Mouse (Mus musculus) right cerebral cortex, postnatal 10 days (tissue): ENCODE measurements around the gene Gbp5.

ENCODE experiments used
- DNase-seq, 2 experiments: peaks; one replicate each; pipeline ENCODE4 v3.0.0; 2021; ENCODE audit warnings: low spot score in 2 of 2

The Gbp5 gene

DNA sequence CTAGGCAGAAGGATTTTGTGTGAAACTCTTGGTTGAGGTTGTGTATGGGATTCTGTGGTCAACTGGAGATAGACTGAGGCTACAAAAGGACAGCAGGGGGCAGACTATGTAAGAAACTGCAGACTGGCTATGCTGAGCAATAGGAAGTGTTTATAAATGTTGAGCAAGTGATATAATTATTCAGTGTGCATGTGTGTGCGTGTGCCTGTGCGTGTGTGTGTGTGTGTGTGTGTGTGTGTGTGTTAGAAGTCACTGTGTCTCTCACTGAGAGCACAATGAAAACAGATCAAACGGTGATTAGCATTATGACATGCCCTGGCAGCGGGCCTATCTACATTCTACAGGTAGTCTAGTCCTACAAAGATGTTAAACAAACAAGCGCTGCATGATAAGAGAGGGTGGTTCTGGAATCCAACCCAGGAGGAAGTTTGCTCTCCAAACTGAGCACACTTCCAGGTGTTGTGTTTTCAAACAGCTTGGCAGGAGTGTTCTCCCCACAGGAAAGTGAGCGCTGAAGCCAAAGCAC is at the start of gene Gbp5:
TSS of gene Gbp5 (plus strand) at position 443 of the 526 bp plus-strand sequence.
- peak; percentile 43 to 50 for DNase-seq

DNA sequence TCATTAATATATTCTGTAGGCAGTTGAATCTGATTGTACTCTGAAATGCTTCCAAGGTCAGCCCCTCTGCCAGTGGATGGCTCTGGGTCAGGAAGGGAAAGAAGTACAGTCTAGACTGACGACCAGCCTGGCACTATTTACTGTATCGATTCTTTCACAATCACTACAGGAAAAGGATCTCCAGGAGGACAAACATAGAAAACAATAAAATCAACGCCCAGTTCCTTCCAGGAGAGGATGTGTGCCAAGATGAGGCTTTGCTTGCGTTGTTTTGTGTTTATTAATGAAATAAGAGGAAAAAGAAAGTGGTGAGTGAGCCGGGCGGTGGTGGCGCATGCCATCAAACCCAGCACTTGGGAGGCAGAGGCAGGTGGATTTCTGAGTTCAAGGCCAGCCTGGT is 39.6 kb upstream of the Gbp5 start:
- DNase-seq: no peak

DNA sequence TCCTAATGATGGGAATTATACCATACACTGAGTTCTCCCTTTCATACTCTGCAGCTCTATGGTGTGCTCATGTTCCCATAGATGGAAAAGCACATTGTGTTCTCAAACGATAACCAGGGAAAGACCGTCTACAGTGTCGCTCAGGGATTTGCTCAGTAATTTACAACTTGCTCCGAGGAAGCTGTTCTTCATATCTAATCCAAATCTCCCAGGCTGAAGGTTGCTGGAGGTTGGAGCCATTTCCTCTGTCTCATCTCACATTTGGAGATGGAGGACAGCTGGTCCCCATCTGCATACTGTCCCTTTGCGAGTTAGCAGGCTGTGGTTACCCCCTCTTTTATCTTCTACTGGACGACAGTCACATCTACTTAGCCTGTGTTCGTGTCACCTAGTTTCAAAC is 34.5 kb upstream of the Gbp5 start:
- no peak for DNase-seq

DNA sequence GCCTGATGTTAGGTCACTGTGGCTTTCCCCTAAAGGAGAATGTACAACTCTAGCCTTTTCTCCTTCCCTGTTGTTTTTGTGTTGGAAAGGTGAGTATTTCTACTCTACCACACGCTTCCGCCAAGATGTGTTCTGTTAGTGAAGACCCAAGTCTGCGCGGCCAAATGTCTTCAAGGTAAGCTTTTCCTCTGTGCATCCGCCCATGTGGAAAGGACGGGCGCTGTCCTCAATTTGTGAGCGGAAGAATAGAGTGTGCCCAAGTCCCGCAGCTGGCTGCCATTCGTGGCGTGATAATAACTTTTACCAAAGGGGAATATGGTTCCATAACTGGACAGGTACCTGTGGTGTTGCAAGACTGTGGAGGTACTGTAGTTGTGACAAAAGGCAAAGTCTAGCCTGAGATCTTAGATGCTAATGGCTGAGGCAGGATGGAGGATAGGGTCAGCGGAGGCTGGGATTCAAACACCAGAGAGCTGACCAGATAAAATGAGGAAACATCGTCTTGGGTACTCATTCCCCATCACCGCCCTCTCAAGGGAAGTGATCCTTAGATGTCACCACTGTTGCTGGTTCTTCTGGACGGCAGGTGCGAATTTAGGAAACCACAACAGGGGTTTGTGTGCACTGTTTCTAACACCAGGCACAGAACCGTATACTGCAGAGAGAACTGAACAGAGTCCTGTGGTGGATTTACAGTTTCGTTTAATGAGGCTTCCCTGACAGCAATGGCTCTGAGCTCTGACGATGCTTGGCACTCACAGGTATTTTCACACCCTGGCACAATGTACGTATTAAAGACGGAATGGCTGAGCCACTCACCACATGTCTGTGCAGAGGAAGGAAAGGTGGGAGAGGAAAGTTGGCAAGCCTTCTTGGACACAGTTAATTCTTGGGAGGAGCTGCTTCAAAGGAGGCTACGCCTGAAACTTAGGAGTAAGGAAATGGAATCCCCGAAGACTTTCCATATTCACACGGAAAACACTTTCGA is 30.7 kb upstream of the Gbp5 start:
- no peak for DNase-seq

GRCm38 (mm10) chr3:142474349-142474983 is 19.3 kb upstream of the Gbp5 start:
- DNase-seq: no peak

GRCm38 (mm10) chr3:142475913-142476312 is 17.9 kb upstream of the Gbp5 start:
- DNase-seq: peak; percentile 54 to 75

GRCm38 (mm10) chr3:142477866-142478265 is 15.9 kb upstream of the Gbp5 start:
- DNase-seq: no peak

- DNase-seq: no peak
Observed at GRCm38 (mm10) chr3:142478360-142478759, 15.4 kb upstream of the Gbp5 start.

DNA sequence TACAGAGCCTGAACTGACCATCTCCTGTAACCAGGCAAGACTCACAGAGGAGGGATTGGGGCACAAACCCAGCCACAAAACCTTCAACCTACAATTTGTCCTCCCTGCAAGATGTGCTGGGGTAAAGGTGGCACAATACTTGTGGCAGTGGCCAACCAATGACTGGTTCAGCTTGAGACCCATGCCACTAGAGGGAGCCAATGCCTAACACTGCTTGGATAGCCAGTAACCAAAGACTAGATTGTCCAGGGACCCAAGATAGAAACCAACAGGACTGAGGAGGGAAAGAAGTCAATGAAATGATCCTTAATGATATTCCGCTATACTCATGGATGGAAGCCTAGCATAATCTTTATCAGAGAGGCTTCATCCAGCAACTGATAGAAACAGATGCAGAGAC is 3.3 kb upstream of the Gbp5 start:
- peak; percentile 40 to 73 for DNase-seq

DNA sequence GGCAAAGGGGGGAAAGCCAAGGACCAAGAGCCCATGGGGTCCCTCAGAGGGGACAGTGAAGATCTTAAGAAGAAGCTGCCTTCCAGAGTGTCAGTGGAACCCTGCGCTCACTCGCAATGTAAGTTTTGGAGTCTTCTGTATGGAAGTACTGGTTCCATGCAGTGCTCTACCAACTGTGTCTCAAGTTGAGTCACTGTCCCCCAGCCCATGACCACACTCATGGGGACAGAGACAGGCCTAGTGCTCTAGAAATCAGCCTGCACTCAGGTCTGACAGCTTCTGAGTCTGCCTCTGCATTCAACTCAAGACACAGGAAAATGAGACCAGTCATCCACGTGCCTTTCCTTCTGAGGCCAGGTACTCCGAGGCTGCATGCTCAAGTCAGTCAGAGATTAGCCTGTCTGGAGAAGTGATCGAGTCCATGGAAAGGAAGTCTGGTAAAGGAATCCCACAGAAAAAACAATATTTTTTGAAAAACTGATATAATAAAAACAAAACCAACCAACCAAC is 1.4 kb downstream of the Gbp5 start:
- DNase-seq: no peak

GRCm38 (mm10) chr3:142496113-142497101 is 2.6 kb downstream of the Gbp5 start:
- DNase-seq: no peak

- no peak for DNase-seq
Observed at GRCm38 (mm10) chr3:142497123-142497841, 3.5 kb downstream of the Gbp5 start.

DNA sequence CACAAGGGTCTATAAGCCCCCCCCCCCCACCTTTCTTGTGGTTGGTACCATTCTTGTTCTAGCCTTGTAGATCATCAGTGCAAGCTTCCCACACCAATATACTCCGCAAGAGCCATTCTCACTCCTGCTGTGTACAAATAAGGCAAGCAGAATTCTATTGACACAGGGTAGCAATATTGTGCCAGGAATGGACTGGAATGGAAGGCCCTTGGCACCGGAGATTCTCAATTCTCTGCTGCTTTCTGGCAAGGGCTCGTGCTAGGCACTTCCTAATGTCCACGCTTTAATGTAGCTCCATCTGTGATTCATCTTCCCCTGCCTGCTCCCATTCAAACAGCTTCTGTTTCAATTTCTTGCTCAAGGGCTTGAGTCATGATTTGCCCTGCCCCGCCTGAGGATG is 5.2 kb downstream of the Gbp5 start:
- no peak for DNase-seq

- peak in 1 of 2 experiments; percentile 26 for DNase-seq
Observed at GRCm38 (mm10) chr3:142528116-142528515, 34.3 kb downstream of the Gbp5 start.

DNA sequence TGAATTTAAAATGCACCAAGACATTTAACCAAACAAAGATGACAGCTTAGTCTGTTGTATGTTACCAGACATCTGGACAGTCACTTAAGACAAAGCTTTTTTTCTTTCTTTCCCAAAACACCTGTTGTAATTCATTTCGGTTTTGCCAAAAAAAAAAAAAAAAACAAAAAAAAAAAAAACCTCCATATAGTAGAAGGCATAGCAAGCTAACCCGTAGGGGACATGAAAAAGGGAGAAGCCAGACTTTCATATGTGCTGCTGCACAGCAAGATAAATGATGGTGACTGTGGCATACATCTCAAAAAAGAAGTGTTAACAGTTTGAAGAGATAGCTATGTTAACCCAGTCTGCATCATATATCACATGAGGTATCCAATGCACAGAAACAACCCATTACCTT is 35.8 kb downstream of the Gbp5 start:
- no peak for DNase-seq

DNA sequence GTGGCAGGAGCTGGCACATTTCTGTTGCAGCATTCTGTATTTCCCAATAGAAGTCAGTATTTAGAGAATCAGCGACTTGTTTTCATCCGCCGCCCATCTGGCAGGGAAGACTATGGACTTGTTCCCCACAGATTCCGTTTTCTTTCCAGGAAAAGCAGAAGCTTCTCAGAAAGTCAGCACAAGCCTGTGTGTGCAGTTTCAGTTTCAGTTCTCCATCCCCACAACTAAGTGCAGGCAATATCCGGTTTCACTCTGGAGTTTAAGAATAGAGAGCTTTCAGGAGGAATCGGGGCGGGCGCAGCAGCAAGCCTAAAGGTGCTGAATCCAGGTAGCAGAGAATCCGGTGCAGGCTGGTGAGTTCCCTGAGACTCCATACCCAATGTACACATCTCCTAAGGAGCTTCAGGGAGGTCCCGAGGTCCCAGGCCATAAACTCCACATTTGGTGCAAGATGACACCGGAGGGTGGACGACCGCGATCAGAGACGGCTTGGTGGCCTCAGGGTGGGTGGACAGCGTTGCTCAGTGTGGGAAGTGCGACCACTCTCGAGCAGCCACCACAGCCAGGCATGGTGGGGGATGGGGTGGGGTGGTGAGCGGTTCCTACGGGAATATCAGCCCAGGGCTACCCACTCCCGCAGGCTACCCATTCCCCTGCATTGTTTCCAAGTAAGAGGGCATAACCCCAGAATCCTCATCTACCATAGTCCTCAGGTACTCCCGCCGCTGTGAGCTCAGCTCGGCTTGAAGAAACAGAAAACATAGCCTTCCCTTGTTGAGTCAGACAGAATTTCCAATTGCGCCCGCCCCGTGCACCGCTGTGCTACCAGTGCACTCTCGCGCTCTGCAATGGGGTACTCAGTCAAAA is 36.5 kb downstream of the Gbp5 start, which contains the start of gene Gbp7:
TSS of gene Gbp7 (plus strand) at position 256 of the 867 bp plus-strand sequence.
- DNase-seq: peak; percentile 70 to 72

GRCm38 (mm10) chr3:142531595-142531994 is 37.8 kb downstream of the Gbp5 start:
- no peak for DNase-seq

GRCm38 (mm10) chr3:142533185-142533584 is 39.4 kb downstream of the Gbp5 start:
- DNase-seq: no peak

DNA sequence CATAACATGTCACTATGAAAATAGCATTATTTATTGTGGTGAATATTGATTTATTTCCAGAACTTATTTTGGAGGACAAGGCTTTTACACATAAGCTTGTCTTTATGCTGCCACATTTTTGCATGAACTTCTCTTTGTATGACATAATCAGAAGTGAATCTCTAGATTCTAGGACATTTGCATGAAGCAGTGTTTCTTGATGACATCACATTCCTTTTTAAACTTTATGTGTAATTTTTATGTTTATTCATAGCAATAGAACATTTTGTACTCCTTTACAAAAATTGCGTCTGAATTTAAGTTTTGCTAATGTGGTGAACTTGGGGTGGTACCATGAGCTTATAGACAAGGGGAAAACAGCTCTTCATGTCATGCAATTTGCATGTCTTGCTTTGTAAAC is 41.9 kb downstream of the Gbp5 start:
- no peak for DNase-seq
